Mouse (Mus musculus): ENCODE data around the gene Bcl2l13. TPM values are rescaled to one million over a fixed set of nuclear protein-coding genes. Genes with fewer than 3 reads are reported as not detected.
"Not testable (repeated sequence)": the region's sequence is repeated elsewhere in the genome, so short reads cannot be mapped to it uniquely, and the experiment has no call there.

Bcl2l13 gene
- total RNA-seq, 1 experiment = 19.5 TPM

DNA sequence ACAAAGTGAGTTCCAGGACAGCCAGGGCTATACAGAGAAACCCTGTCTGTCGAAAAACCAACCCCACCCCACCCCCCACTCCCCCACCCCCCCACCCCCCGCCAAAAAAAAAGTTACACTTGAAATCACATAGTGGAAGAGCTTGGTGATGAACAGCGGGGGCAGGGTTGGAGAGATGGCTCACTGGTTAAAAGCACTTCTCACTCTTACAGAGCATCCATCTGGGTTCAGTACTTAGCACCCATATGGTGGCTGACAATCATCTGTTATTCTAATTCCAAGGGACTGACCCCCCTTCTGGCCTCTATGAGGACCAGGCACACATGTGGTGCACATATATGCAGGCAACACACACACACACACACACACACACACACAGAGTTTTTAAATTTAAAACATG lies 82.0 kb downstream of the Bcl2l13 start:
- Histone ChIP-seq H3K27ac (ENCODE audit: insufficient read depth, low read depth, low read length, poor library complexity, severe bottlenecking) (no peak overlapping the region), H3K9ac (ENCODE audit: insufficient read depth, low read depth, low read length, poor library complexity, severe bottlenecking) (no peak overlapping the region), H3K4me3 (ENCODE audit: insufficient read depth in 1 of 2, low read depth in 1 of 2, low read length in 2 of 2, poor library complexity in 1 of 2, severe bottlenecking in 1 of 2) (no peak overlapping the region), H3K36me3 (ENCODE audit: control insufficient read depth, insufficient read depth, low read length, poor library complexity, severe bottlenecking) (no peaks in the 10 kb centered on the region; the same call in 1 of the 2 replicates), H3K9me3 (ENCODE audit: control insufficient read depth, insufficient read depth, low read depth, low read length) (no peaks in the 10 kb centered on the region), H3K4me1 (ENCODE audit: control insufficient read depth in 2 of 2, insufficient read depth in 2 of 2, low read length in 2 of 2, poor library complexity in 1 of 2) (peaks cover 3 to 18% of the 10 kb centered on the region in 2 experiments; a peak in 3 of 4 replicates)
- DNase-seq (ENCODE audit: low read depth, low spot score) = no peak
- TF ChIP-seq ZC3H11A (IDR thresholded peaks at IDR 0.05; ENCODE audit: borderline replicate concordance, low read depth, low read length) = no peak
- no peak for TF ChIP-seq CHD2 (IDR thresholded peaks at IDR 0.05; ENCODE audit: low read depth, low read length)
- TF ChIP-seq MAFK (IDR thresholded peaks at IDR 0.05; ENCODE audit: insufficient read depth, low read depth, low read length) = no peak
- TF ChIP-seq HCFC1 (IDR thresholded peaks at IDR 0.05; ENCODE audit: borderline replicate concordance, insufficient read depth, low read length) = no peak
- no peak for TF ChIP-seq ZNF384 (IDR thresholded peaks at IDR 0.05; ENCODE audit: low read depth, low read length)
- in situ Hi-C loops (cut with MboI; ENCODE audit: low sequenced_read_pairs in 2 of 2, unreplicated experiment in 2 of 2) = no loop called here

DNA sequence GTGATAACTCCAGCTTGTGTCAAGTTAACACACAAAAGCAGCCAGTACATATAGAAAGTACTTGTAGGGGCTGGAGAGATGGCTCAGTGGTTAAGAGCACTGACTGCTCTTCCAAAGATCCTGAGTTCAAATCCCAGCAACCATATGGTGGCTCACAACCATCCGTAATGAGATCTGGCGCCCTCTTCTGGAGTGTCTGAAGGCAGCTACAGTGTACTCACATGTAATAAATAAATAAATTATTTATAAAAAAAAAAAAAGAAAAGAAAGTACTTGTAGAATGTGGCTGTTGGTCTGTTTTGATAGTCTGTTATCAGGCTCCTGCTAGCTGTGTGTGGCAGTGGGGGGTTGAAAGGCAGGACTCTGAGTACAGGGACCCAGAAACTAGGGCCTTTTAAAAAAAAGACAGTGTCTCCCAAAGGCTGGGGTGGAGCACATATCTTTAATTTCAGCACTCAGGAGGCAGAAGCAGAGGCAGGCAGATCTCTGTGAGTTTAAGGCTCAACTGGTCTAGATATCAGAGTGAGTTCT lies 88.8 kb downstream of the Bcl2l13 start:
- TF ChIP-seq ZNF384 (IDR thresholded peaks at IDR 0.05; ENCODE audit: low read depth, low read length) = peak; percentile 32; the same call in 1 of the 2 replicates
- H3K27ac ChIP-seq (ENCODE audit: insufficient read depth, low read depth, low read length, poor library complexity, severe bottlenecking); H3K4me1 ChIP-seq (ENCODE audit: control insufficient read depth in 2 of 2, insufficient read depth in 2 of 2, low read length in 2 of 2, poor library complexity in 1 of 2); H3K9me3 ChIP-seq (ENCODE audit: control insufficient read depth, insufficient read depth, low read depth, low read length); H3K9ac ChIP-seq (ENCODE audit: insufficient read depth, low read depth, low read length, poor library complexity, severe bottlenecking); in situ Hi-C loops (cut with MboI; ENCODE audit: low sequenced_read_pairs in 2 of 2, unreplicated experiment in 2 of 2); H3K4me3 ChIP-seq (ENCODE audit: insufficient read depth in 1 of 2, low read depth in 1 of 2, low read length in 2 of 2, poor library complexity in 1 of 2, severe bottlenecking in 1 of 2); H3K36me3 ChIP-seq (ENCODE audit: control insufficient read depth, insufficient read depth, low read length, poor library complexity, severe bottlenecking); DNase-seq (ENCODE audit: low read depth, low spot score): not testable (repeated sequence)

DNA sequence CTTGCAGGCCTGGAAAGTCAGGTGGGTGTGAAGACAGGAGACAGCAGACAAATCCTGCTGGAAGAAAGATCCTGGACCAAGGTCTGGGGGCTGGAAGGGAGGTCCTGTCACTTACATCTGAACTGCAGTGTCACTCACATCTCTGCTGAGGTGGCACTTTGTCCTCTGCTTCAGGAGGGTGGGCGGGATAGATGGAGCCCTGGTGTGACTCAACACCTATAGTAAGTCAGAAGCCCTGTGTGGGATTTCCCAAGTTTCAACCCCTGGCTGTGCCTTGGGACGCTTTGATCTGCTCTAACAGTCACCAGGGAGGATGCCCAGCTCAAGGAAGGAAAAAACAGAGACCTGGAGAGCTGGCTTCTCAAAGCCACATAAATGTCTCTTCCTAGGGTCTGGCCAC lies 90.9 kb downstream of the Bcl2l13 start:
- Histone ChIP-seq H3K4me1 (ENCODE audit: control insufficient read depth in 2 of 2, insufficient read depth in 2 of 2, low read length in 2 of 2, poor library complexity in 1 of 2) (peaks cover 0 to 2% of the 10 kb centered on the region in 2 experiments; a peak in 1 of 4 replicates), H3K36me3 (ENCODE audit: control insufficient read depth, insufficient read depth, low read length, poor library complexity, severe bottlenecking) (no peaks in the 10 kb centered on the region), H3K9ac (ENCODE audit: insufficient read depth, low read depth, low read length, poor library complexity, severe bottlenecking) (no peak overlapping the region), H3K4me3 (ENCODE audit: insufficient read depth in 1 of 2, low read depth in 1 of 2, low read length in 2 of 2, poor library complexity in 1 of 2, severe bottlenecking in 1 of 2) (no peak overlapping the region), H3K27ac (ENCODE audit: insufficient read depth, low read depth, low read length, poor library complexity, severe bottlenecking) (no peak overlapping the region), H3K9me3 (ENCODE audit: control insufficient read depth, insufficient read depth, low read depth, low read length) (no peaks in the 10 kb centered on the region)
- in situ Hi-C loops (cut with MboI; ENCODE audit: low sequenced_read_pairs in 2 of 2, unreplicated experiment in 2 of 2) = no loop called here
- DNase-seq (ENCODE audit: low read depth, low spot score) = no peak
- TF ChIP-seq MAFK (IDR thresholded peaks at IDR 0.05; ENCODE audit: insufficient read depth, low read depth, low read length) (peak; percentile 56; the same call in 1 of the 2 replicates), HCFC1 (IDR thresholded peaks at IDR 0.05; ENCODE audit: borderline replicate concordance, insufficient read depth, low read length) (no peak)

DNA sequence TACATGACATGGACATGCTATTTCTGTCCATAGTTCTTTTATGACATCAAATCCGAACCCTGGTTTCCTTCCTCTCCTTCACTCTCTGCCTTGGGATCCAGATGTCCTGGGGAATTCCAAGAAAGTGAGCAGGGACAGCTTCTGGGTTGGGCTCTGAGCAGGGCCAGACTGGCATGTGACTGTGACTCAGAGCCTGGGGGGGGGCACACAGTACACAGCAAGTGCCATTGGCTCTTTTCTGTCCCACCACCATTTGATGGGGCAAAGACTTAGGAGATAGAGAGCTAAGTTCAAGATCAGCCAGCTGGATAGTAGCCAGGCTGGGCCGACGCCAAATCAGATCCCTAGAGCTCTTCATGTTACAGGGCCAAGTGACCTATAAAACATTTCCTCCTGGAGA lies 91.8 kb downstream of the Bcl2l13 start:
- no peaks in the 10 kb centered on the region for H3K9me3 ChIP-seq (ENCODE audit: control insufficient read depth, insufficient read depth, low read depth, low read length)
- no peak overlapping the region for H3K27ac ChIP-seq (ENCODE audit: insufficient read depth, low read depth, low read length, poor library complexity, severe bottlenecking)
- in situ Hi-C loops (cut with MboI; ENCODE audit: low sequenced_read_pairs in 2 of 2, unreplicated experiment in 2 of 2) = no loop called here
- H3K4me3 ChIP-seq (ENCODE audit: insufficient read depth in 1 of 2, low read depth in 1 of 2, low read length in 2 of 2, poor library complexity in 1 of 2, severe bottlenecking in 1 of 2) = no peak overlapping the region
- H3K9ac ChIP-seq (ENCODE audit: insufficient read depth, low read depth, low read length, poor library complexity, severe bottlenecking) = no peak overlapping the region
- H3K4me1 ChIP-seq (ENCODE audit: control insufficient read depth in 2 of 2, insufficient read depth in 2 of 2, low read length in 2 of 2, poor library complexity in 1 of 2) = peaks cover 0 to 2% of the 10 kb centered on the region in 2 experiments; a peak in 1 of 4 replicates
- TF ChIP-seq HCFC1 (IDR thresholded peaks at IDR 0.05; ENCODE audit: borderline replicate concordance, insufficient read depth, low read length) = no peak
- no peak for TF ChIP-seq CHD2 (IDR thresholded peaks at IDR 0.05; ENCODE audit: low read depth, low read length)
- no peak for TF ChIP-seq MAFK (IDR thresholded peaks at IDR 0.05; ENCODE audit: insufficient read depth, low read depth, low read length)
- no peak for TF ChIP-seq ZNF384 (IDR thresholded peaks at IDR 0.05; ENCODE audit: low read depth, low read length)
- TF ChIP-seq ZC3H11A (IDR thresholded peaks at IDR 0.05; ENCODE audit: borderline replicate concordance, low read depth, low read length) = no peak
- no peak for DNase-seq (ENCODE audit: low read depth, low spot score)
- H3K36me3 ChIP-seq (ENCODE audit: control insufficient read depth, insufficient read depth, low read length, poor library complexity, severe bottlenecking) = peaks cover 3% of the 10 kb centered on the region; the same call in 1 of the 2 replicates

DNA sequence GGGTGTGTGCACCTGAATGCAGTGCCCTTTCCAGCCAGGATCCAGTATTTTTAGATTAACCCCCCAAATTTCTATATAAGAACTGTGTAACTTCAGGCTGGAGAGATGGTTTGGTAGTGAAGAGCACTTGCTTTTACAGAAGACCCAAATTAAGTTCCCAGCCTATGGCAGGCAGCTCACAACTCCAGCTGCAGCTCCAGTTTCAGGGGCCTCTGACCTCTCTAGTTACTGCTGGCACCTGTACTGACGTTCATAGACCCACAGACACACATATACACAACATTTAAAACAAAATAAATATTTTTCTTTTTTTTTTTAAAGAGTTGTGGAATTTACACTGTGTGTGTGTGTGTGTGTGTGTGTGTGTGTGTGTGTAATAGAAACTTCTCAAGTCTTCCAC lies 93.4 kb downstream of the Bcl2l13 start:
- in situ Hi-C loops (cut with MboI; ENCODE audit: low sequenced_read_pairs in 2 of 2, unreplicated experiment in 2 of 2) = no loop called here
- no peak for DNase-seq (ENCODE audit: low read depth, low spot score)
- Histone ChIP-seq H3K4me1 (ENCODE audit: control insufficient read depth in 2 of 2, insufficient read depth in 2 of 2, low read length in 2 of 2, poor library complexity in 1 of 2) (no peaks in the 10 kb centered on the region), H3K27ac (ENCODE audit: insufficient read depth, low read depth, low read length, poor library complexity, severe bottlenecking) (no peak overlapping the region), H3K36me3 (ENCODE audit: control insufficient read depth, insufficient read depth, low read length, poor library complexity, severe bottlenecking) (peaks cover 3% of the 10 kb centered on the region; the same call in 1 of the 2 replicates), H3K9me3 (ENCODE audit: control insufficient read depth, insufficient read depth, low read depth, low read length) (no peaks in the 10 kb centered on the region), H3K9ac (ENCODE audit: insufficient read depth, low read depth, low read length, poor library complexity, severe bottlenecking) (no peak overlapping the region), H3K4me3 (ENCODE audit: insufficient read depth in 1 of 2, low read depth in 1 of 2, low read length in 2 of 2, poor library complexity in 1 of 2, severe bottlenecking in 1 of 2) (no peak overlapping the region)
- no peak for TF ChIP-seq ZC3H11A (IDR thresholded peaks at IDR 0.05; ENCODE audit: borderline replicate concordance, low read depth, low read length)
- no peak for TF ChIP-seq MAFK (IDR thresholded peaks at IDR 0.05; ENCODE audit: insufficient read depth, low read depth, low read length)
- no peak for TF ChIP-seq HCFC1 (IDR thresholded peaks at IDR 0.05; ENCODE audit: borderline replicate concordance, insufficient read depth, low read length)
- no peak for TF ChIP-seq ZNF384 (IDR thresholded peaks at IDR 0.05; ENCODE audit: low read depth, low read length)
- TF ChIP-seq CHD2 (IDR thresholded peaks at IDR 0.05; ENCODE audit: low read depth, low read length) = no peak
